Mouse (Mus musculus): Measurements from ENCODE around the gene Ece1.

DNA sequence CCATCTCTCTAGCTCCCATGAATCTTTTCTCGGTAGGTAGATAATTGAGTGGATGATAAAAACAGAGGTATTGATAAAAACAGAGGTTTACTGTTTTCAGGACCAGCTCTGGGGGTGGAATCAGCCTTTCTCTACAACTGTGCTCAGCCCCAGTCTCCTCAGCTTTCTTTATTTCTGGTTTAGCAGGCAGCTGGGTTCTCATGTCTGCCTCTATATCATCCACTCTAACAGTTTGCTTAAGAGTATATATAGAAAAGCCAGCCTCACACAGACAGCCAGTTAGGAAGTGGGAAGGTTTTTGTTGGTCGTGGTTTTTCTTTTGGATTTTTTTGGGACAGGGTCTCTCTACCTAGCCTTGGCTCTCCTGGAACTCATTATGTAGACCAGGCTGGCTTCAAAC lies 92.1 kb downstream of the Ece1 start:
- TF ChIP-seq CTCF (IDR thresholded peaks at IDR 0.05; ENCODE audit: low read depth) (no peak), EP300 (optimal IDR thresholded peaks at IDR 0.05) (no peak)

Data from stomach, postnatal 0 days (tissue).